7 mouse cellular contexts compared by ENCODE assay signal in the genomic region with DNA sequence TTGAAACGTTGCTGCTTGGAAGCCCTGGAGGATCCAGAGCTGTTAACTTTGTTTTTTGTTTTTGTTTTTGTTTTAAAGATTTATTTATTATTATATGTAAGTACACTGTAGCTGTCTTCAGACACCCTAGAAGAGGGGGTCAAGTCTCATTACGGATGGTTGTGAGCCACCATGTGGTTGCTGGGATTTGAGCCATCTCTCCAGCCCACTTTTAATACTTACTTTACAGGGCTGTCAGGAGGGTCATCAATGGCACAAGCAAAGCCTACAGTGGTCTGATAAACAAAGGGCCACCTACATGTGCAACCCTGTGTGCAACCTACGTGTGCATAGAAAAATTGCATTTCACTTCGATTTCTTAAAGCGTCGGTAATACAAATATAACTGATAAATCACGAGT. TPM values are rescaled to one million over a fixed set of nuclear protein-coding genes. Genes with fewer than 3 reads are reported as not detected.
DNase-seq lines count a peak whose midpoint lies in the region; ATAC-seq and TF ChIP-seq lines count a peak whose summit lies in the region.

No protein-coding gene starts in this region.

- no peak for TF ChIP-seq POLR2A in small intestine, adult 2 months (IDR thresholded peaks at IDR 0.05; ENCODE audit: low read depth, low read length)

- H3K27me3 ChIP-seq in lung, embryonic 16.5 days (ENCODE audit: control insufficient read depth, insufficient read depth, low read depth, low read length): no peaks in the 10 kb centered on the region
- H3K27me3 ChIP-seq in forebrain, embryonic 11.5 days (ENCODE audit: control insufficient read depth, insufficient read depth, low read length): no peaks in the 10 kb centered on the region
- H3K27me3 ChIP-seq in limb, embryonic 12.5 days: 0 out of 2 replicates have a peak, but pooled peaks cover 2% of the 10 kb centered on the region
- no peaks in the 10 kb centered on the region for H3K27me3 ChIP-seq in small intestine, adult 2 months (ENCODE audit: control insufficient read depth, insufficient read depth, low read length)

- no peaks in the 10 kb centered on the region for H3K9me3 ChIP-seq in lung, embryonic 16.5 days (ENCODE audit: control insufficient read depth, low read length)
- no peaks in the 10 kb centered on the region for H3K9me3 ChIP-seq in forebrain, embryonic 11.5 days (ENCODE audit: control insufficient read depth, low read length)
- H3K9me3 ChIP-seq in limb, embryonic 12.5 days: no peaks in the 10 kb centered on the region

- DNase-seq in lung, postnatal 10 days: no peak
- no peak for DNase-seq in forebrain, embryonic 11.5 days (ENCODE audit: low spot score)
- no peak for DNase-seq in Muller cell, postnatal 12 days (ENCODE audit: inconsistent ontology term)
- no peak for DNase-seq in testis, postnatal 10 days (ENCODE audit: low spot score)

- no peaks in the 10 kb centered on the region for H3K36me3 ChIP-seq in lung, embryonic 16.5 days (ENCODE audit: control insufficient read depth, insufficient read depth, low read length)
- H3K36me3 ChIP-seq in forebrain, embryonic 11.5 days (ENCODE audit: control insufficient read depth, insufficient read depth, low read length): no peaks in the 10 kb centered on the region
- no peaks in the 10 kb centered on the region for H3K36me3 ChIP-seq in limb, embryonic 12.5 days
- H3K36me3 ChIP-seq in small intestine, adult 2 months (ENCODE audit: control insufficient read depth, insufficient read depth, low read length): no peaks in the 10 kb centered on the region

- peak overlapping the region; percentile 61 for H3K4me2 ChIP-seq in lung, embryonic 16.5 days (ENCODE audit: low read depth, low read length)
- peak overlapping the region; percentile 59 for H3K4me2 ChIP-seq in forebrain, embryonic 11.5 days (ENCODE audit: low read depth, low read length, severe bottlenecking)
- peak overlapping the region; percentile 86 for H3K4me2 ChIP-seq in limb, embryonic 12.5 days

- H3K27ac ChIP-seq in lung, embryonic 16.5 days (ENCODE audit: low read length): peak overlapping the region; percentile 86
- peak overlapping the region; percentile 66; the same call in 1 of the 2 replicates for H3K27ac ChIP-seq in forebrain, embryonic 11.5 days (ENCODE audit: low read depth, low read length)
- H3K27ac ChIP-seq in limb, embryonic 12.5 days: no peak overlapping the region
- peak overlapping the region; percentile 96 for H3K27ac ChIP-seq in small intestine, adult 2 months (ENCODE audit: insufficient read depth, low read depth, low read length)

- 36% methylated on average over 7 of the region's 7 CpGs for WGBS in lung, embryonic 16.5 days
- 49% methylated on average over 7 of the region's 7 CpGs for WGBS in forebrain, embryonic 11.5 days
- WGBS in limb, embryonic 12.5 days: 49% methylated on average over 7 of the region's 7 CpGs
- WGBS in small intestine, adult 2 months: 28% methylated on average over 7 of the region's 7 CpGs

- peak overlapping the region; percentile 86 for H3K4me3 ChIP-seq in lung, embryonic 16.5 days (ENCODE audit: low read length)
- peak overlapping the region; percentile 75 for H3K4me3 ChIP-seq in forebrain, embryonic 11.5 days (ENCODE audit: low read depth, low read length)
- peak overlapping the region; percentile 78 for H3K4me3 ChIP-seq in limb, embryonic 12.5 days (replicated peaks)
- H3K4me3 ChIP-seq in small intestine, adult 2 months (ENCODE audit: low read depth, low read length): peak overlapping the region; percentile 92

- no peak for ATAC-seq in lung, embryonic 16.5 days (ENCODE audit: low read depth)
- ATAC-seq in forebrain, embryonic 11.5 days (replicated peaks; ENCODE audit: low FRiP score): no peak
- peak; percentile 29; the same call in 1 of the 2 replicates for ATAC-seq in limb, embryonic 12.5 days (ENCODE audit: insufficient number of reproducible peaks, insufficient read depth, low FRiP score, low TSS enrichment, low read depth)

- peak overlapping the region; percentile 89 for H3K9ac ChIP-seq in lung, embryonic 16.5 days (ENCODE audit: low read length)
- peak overlapping the region; percentile 75 for H3K9ac ChIP-seq in forebrain, embryonic 11.5 days (ENCODE audit: low read length)
- peak overlapping the region; percentile 77 for H3K9ac ChIP-seq in limb, embryonic 12.5 days (replicated peaks)

- TF ChIP-seq CTCF in small intestine, adult 2 months (IDR thresholded peaks at IDR 0.05; ENCODE audit: extremely low read depth, insufficient read length, insufficient replicate concordance, low read depth, low read length): no peak

- peaks cover 16% of the 10 kb centered on the region for H3K4me1 ChIP-seq in lung, embryonic 16.5 days (replicated peaks; ENCODE audit: control insufficient read depth, insufficient read depth, low read length)
- peaks cover 3% of the 10 kb centered on the region; the same call in 1 of the 2 replicates for H3K4me1 ChIP-seq in forebrain, embryonic 11.5 days (replicated peaks; ENCODE audit: control insufficient read depth, insufficient read depth, low read length)
- H3K4me1 ChIP-seq in limb, embryonic 12.5 days (replicated peaks): peaks cover 16% of the 10 kb centered on the region
- no peaks in the 10 kb centered on the region; the same call in 1 of the 2 replicates for H3K4me1 ChIP-seq in small intestine, adult 2 months (ENCODE audit: control insufficient read depth, insufficient read depth, insufficient read length, low read length)

RNA-seq across cellular contexts. Expression of a gene that starts 0.6 kb away (rescaled TPM):
- polyA plus RNA-seq in lung, embryonic 16.5 days (2015; fragmentation: Nextera tagmentation; extraction: Ambion mirVana): 16.9 and 17.7 TPM in 2 replicates
- 13.3 and 15.0 TPM in 2 replicates for polyA plus RNA-seq in forebrain, embryonic 11.5 days (2014; fragmentation: Nextera tagmentation; extraction: Ambion mirVana)
- 13.8 and 14.4 TPM in 2 replicates for polyA plus RNA-seq in limb, embryonic 12.5 days (2016; fragmentation: Nextera tagmentation; extraction: Ambion mirVana)
- polyA plus RNA-seq in small intestine, adult 2 months (2012; rRNA removed): 1.7 and 2.1 TPM in 2 replicates

RNA-seq across cellular contexts. Expression of a gene that starts 19.5 kb away (rescaled TPM):
- 54.3 and 55.7 TPM in 2 replicates for polyA plus RNA-seq in lung, embryonic 16.5 days (2015; fragmentation: Nextera tagmentation; extraction: Ambion mirVana)
- 73.7 and 75.0 TPM in 2 replicates for polyA plus RNA-seq in forebrain, embryonic 11.5 days (2014; fragmentation: Nextera tagmentation; extraction: Ambion mirVana)
- polyA plus RNA-seq in limb, embryonic 12.5 days (2016; fragmentation: Nextera tagmentation; extraction: Ambion mirVana): 68.8 and 75.3 TPM in 2 replicates
- polyA plus RNA-seq in small intestine, adult 2 months (2012; rRNA removed): 5.6 and 13.6 TPM in 2 replicates
